Mouse (Mus musculus): ENCODE results near the gene Fgfbp3. TPM values are rescaled to one million over a fixed set of nuclear protein-coding genes. Genes with fewer than 3 reads are reported as not detected.

Fgfbp3 gene
- 4.3 TPM for polyA plus RNA-seq (2015; fragmentation: Illumina TruSeq; extraction: RNeasy Lipid Tissue Mini Kit (QIAGEN cat#74804); ENCODE audit: insufficient read depth, low replicate concordance)

GRCm38 (mm10) chr19:36919466-36919865 is at the start of gene Fgfbp3:
TSS of gene Fgfbp3 (minus strand) at chr19:36919615.

GRCm38 (mm10) chr19:36925671-36926552 is 6.5 kb upstream of the Fgfbp3 start, which contains the start of gene Btaf1:
TSS of gene Btaf1 (plus strand) at chr19:36926079.

Other genes with a start within 250 kb of the Fgfbp3 start
- 2.7 TPM for gene Ppp1r3c, start 183.0 kb downstream of the Fgfbp3 start, polyA plus RNA-seq (2015; fragmentation: Illumina TruSeq; extraction: RNeasy Lipid Tissue Mini Kit (QIAGEN cat#74804); ENCODE audit: insufficient read depth, low replicate concordance)
- gene Tnks2, start 85.4 kb downstream of the Fgfbp3 start, polyA plus RNA-seq (2015; fragmentation: Illumina TruSeq; extraction: RNeasy Lipid Tissue Mini Kit (QIAGEN cat#74804); ENCODE audit: insufficient read depth, low replicate concordance), result 122 TPM
- gene Btaf1, start 6.5 kb upstream of the Fgfbp3 start, polyA plus RNA-seq (2015; fragmentation: Illumina TruSeq; extraction: RNeasy Lipid Tissue Mini Kit (QIAGEN cat#74804); ENCODE audit: insufficient read depth, low replicate concordance), result 50.8 TPM

Data from spleen, adult 10 weeks (tissue).